Mouse (Mus musculus): ENCODE measurements around the gene Ufl1.

- TF ChIP-seq CTCF (IDR thresholded peaks at IDR 0.05; ENCODE audit: control insufficient read depth, insufficient read depth, insufficient read length), result no peak
- no peak for TF ChIP-seq CEBPB (IDR thresholded peaks at IDR 0.05; ENCODE audit: low read depth)
- TF ChIP-seq MAX (IDR thresholded peaks at IDR 0.05), result no peak
- no peak for TF ChIP-seq MYOD1 (IDR thresholded peaks at IDR 0.05; ENCODE audit: control insufficient read depth, insufficient read length, low read depth)
- TF ChIP-seq MYOG (IDR thresholded peaks at IDR 0.05; ENCODE audit: control insufficient read depth, extremely low read depth, insufficient read length), result no peak
- no peak for TF ChIP-seq USF1 (IDR thresholded peaks at IDR 0.05; ENCODE audit: low read depth)
- TF ChIP-seq FOSL1 (IDR thresholded peaks at IDR 0.05; ENCODE audit: insufficient read depth, low read length, poor library complexity, severe bottlenecking), result no peak
Measured at GRCm38 (mm10) chr4:25272861-25273627, 8.6 kb downstream of the Ufl1 start.

Data from C2C12 (cell line).